Mouse (Mus musculus) Muller cell, postnatal 12 days (primary cell): ENCODE results near the gene Romo1.
"Not testable (repeated sequence)": the region's sequence is repeated elsewhere in the genome, so short reads cannot be mapped to it uniquely, and the experiment has no call there.

ENCODE experiments used
- DNase-seq: peaks from one replicate; pipeline ENCODE4 v3.0.0-alpha.2; 2015; ENCODE audit errors: inconsistent ontology term

The Romo1 gene

DNA sequence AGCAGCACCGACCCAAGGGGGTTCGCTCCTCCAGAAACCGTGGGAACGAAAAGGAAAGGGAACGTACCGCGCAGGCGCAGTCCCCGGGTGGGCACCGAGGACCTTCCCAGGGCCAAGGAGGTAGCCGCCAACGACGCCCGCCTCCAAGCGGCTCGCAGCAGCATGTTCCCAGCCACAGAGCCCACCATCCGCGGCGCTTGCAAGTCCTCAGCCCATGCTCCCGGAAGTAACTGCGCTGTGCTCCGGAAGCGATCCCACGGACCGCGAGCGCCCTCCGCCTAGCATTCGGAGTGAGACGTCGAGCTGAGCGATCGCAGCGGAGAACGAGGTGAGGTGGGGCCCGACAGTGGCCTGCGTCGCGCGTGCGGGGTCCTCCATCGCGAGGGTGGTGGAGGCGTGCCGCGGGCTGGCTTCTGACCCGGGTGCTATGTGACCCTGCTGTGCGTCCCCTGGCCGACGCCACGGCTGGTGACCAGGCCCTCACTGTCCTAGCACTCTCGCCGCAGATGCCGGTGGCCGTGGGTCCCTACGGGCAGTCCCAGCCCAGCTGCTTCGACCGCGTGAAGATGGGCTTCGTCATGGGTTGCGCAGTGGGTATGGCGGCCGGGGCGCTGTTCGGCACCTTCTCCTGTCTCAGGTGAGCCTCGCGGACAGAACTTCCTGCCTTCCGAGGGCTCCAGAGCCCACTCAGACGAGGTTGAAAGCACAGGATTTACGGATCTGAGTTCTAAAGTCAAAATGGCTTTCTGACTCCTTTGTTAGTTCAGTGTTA, at the start of gene Romo1, which contains the start of gene Nfs1:
Gene Romo1 (plus strand): TSS at position 87 of the 772 bp plus-strand sequence.
Gene Nfs1 (minus strand): TSS at position 234 of the 772 bp plus-strand sequence.
- DNase-seq: peak; percentile 95

DNA sequence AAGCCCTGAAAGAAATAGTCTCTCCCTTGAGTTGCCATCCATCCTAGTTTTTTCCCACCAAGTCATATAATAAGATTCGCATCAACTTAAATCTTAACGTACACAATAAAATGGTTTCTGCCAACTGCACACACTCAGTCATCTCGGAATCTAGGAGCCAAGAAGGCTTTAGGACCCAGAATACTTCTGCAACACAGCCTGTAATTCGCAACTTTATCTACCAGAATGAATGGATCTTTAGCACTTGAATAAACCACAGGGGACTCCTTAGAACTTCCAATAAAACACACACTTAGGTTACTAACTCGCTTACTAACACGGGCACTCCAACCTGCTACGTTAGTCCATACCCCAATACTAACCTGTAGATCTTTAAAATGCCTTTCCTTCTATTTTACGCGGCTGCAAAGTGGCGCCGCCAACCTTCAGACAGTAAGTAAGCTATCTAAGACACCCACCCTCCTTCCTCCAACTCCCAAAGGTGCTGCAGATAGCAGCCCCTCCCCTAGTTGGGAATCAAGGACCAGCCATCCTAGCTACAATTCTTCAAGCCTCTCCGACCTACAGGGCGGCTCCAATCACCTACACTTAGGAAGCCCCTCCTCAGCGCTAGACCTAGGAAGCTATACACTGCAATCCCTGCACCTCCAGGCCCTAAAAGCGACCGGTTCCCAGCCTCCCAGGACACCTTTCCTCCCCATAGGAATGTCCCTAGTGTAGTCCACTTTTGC, 33.0 kb upstream of the Romo1 start:
- DNase-seq: no peak

GRCm38 (mm10) chr2:156111358-156112079, 32.3 kb upstream of the Romo1 start, which contains the start of the genes Cpne1 and Rbm12:
TSS of gene Cpne1 (minus strand) at chr2:156111965.
TSS of gene Rbm12 (minus strand) at chr2:156111978.
- peak; percentile 95 for DNase-seq

DNA sequence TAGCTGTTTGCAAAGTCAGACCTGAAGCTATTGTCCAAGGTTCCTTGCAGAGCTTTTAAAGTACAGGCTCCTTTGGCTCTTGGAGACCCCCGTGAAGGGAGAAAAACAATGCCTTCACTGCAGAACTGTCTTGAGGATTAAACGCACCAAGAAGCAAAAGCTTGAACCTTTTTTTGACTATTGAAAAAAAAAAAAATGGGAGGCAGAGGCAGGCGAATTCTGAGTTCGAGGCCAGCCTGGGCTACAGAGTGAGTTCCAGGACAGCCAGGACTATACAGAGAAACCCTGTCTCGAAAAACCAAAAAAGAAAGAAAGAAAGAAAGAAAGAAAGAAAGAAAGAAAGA, 31.8 kb upstream of the Romo1 start:
- DNase-seq: not testable (repeated sequence)

DNA sequence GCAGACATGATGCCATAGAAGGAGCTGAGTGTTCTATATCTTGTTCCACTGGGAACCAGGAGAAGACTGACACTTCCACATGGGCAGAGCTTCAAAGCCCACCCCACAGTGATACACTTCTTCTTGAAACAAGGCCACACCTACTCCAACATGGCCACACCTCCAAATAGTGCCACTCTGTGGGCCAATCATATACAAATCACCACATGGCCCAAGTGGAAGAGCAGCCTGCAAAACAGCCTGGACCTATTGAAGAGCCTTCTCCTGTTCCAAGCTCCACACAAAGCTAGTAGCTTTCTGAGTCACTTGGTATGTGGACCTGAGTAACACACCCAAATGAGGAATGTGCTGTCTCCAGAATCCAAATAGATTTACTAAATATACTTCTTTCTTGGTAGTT, 24.3 kb upstream of the Romo1 start:
- peak; percentile 8 for DNase-seq

GRCm38 (mm10) chr2:156123731-156124130, 20.1 kb upstream of the Romo1 start:
- DNase-seq: no peak

DNA sequence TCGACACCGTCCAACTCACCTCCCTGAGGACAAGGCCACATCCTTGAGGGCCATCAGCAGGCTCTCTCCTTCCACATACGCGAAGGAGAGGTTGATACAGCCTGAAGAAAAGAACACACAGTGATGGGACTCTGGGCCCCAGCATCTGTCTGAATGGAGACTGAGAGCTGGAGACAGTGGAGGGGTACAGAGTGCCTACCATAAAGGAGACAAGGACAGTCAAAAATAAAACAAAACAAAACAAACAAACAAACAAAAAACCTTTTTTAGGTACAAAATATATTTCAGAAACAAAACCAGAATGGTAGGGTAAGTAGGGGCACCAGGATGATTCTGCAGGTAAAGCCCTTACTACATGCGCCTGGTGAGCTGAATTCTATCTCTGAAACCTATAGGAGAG, 16.8 kb upstream of the Romo1 start, which contains the start of gene Gm28036:
Gene Gm28036 (minus strand): TSS at position 101 of the 400 bp plus-strand sequence.
- no peak for DNase-seq

DNA sequence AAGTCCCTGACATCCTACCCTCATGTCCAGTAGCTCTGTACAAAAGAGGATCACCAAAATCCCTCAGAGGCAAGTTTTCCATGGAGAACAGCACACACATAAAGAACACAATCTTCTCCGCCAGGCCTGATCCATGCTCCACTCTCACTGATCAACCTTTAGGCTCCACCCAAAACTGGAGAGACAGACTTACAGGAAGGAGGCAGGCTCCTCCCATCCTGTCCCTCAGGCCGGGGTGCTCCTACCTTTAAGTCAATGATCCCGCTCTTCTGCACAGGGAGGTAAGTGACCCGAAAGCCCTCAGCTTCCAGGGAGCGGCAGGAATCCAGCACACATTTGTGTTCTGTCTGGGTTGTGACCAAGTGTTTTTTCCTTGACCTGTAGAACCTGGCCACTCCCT, 9.7 kb upstream of the Romo1 start:
- DNase-seq: no peak

GRCm38 (mm10) chr2:156135695-156136094, 8.1 kb upstream of the Romo1 start:
- DNase-seq: no peak

DNA sequence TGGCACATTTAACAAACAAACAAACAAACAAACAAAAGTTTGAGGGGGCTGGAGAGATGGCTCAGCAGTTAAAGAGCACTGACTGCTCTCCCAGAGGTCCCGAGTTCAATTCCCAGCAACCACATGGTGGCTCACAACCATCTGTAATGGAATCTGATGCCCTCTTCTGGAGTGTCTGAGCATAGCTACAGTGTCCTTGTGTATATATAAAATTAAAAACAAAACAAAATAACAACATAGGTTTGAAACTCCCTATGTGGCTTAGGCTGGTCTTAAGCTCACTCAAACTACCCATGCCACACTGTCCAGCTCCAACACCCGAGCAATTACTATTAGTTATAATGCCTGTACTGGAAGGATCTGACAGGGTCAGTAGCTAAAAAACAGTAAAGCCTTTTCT, 1.0 kb upstream of the Romo1 start:
- no peak for DNase-seq

DNA sequence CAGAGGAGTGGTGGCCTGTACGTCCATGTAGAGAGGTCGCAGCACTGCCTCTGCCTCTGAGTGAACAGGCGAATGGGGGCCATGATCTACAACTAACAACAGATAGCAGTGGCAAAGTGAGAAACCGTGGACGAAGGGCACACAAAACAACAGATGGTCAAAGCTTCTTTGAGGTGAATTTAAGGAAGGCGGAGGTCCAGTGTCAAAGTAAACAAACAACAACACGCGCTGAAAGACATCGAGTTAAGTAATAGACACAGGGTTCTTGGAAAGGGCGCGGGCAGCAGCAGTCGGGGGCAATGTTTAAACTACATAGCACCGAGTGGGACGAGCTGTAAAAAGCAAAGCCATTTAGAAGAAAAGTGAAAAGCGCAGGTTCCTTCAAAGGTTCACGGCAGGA, 472 bp upstream of the Romo1 start:
- DNase-seq: no peak

GRCm38 (mm10) chr2:156145486-156146130, 1.8 kb downstream of the Romo1 start:
- DNase-seq: no peak

DNA sequence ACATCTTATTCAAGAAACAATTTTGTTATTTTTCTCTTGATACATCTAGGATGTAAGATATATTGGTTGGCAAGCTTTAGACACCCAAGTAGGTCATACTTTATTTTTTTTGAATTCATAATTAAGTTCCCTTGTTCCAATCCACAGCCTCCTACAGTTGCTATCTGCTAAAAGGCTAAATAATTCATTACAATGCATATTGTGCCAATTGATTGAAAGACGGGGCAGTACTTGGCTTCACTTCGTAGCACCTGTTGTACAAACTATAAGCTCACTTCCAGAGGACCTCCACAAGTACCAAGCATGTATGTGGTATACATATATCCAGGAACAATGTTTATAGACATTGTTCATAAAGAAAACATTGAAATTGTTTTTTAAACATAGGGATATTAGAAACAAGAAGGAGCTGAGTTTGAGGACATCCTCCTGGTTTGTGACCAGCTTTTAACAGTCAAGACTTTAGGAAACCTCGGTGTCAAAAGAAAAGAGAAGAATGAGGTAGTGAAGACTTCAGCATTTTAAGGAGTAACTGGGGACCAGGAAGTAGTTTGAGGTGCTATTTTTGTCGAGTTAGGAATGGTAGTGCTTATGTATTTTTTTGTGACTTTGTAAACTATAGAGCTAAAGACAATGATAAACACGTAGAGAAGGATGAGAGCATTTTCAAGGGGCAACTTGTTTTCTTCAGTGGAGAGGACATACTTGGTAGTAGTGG, 2.6 kb downstream of the Romo1 start:
- DNase-seq: no peak

- DNase-seq: no peak
Measured at GRCm38 (mm10) chr2:156147316-156147915, 3.6 kb downstream of the Romo1 start.

GRCm38 (mm10) chr2:156151538-156151937, 7.7 kb downstream of the Romo1 start:
- no peak for DNase-seq

DNA sequence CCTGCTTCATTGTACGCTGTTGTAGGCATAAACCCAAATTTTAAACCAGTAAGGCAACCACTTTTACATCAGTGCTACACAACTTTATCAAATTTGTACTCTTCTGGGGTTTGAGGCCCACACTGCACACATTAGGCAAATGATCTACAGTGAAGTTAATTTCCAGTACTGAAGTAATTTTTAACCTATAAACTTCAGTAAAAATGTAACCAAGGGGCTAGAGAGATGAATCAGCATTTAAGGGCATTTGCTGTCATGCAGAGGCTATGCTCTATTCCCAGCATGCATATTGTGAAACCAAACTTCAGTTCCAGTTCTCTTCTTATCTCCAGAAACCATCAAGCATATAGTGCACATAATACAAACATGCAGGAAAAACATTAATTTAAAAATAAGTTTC, 21.6 kb downstream of the Romo1 start:
- no peak for DNase-seq

DNA sequence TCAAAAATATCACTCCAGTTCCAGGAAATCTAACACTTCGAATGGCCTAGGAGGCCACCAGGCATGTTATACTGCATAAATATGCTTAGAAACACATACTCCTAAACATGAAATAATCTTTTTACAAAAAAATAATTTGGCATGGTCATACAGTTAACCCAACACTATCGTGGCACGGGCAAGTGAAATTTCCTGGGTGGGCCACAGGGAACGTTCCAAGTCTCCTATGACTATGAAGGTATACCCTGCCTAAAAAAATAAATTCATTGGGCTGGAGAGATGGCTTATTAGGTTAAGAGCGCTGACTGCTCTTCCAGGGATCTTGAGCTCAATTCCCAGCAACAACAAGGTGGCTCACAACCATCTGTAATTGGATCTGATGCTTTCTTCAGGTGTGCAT, 22.7 kb downstream of the Romo1 start:
- no peak for DNase-seq

GRCm38 (mm10) chr2:156177079-156177478, 33.2 kb downstream of the Romo1 start:
- DNase-seq: no peak

GRCm38 (mm10) chr2:156177651-156178050, 33.8 kb downstream of the Romo1 start:
- DNase-seq: no peak

DNA sequence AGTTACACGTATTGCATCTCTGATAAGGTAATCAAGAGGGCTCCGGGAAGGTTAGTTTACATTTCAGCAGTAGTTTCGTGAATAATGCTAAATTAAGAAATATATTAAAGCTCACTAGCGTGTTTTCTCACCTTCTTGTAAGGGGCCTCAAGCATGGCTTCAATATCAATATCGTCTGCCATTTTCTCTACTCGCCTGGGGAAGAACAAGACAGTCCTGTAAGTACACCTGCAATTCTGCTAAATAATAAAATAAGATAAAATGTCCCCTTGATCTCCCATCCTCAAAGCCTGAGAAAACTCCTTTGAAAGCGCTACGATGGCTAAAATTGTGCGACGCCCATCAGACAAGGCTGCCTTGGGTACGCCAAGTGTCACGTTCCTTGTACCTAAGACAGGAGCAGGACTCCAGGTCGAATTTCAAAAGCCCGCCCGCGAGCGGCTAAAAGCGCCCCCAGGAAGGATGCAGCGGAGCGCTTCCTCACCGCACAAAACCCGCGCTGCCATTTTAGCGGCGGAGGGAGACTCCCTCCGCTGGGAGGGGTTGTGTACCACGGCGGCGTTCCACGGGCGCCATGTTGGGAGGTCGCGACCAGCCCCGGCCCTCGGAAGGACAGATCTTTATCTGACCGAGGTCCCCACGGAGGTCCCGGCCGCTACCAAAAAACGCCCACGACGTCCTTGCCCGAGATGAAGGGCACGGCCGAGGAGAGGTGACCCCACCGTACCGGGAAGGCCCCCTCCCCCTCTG, 35.4 kb downstream of the Romo1 start:
- peak; percentile 83 for DNase-seq
